Mouse (Mus musculus) adrenal gland, adult (tissue): ENCODE measurements around the gene Olfr777.
"Not testable (repeated sequence)": the region's sequence is repeated elsewhere in the genome, so short reads cannot be mapped to it uniquely, and the experiment has no call there.

Source experiments
- DNase-seq, 2 experiments: peaks; one replicate each; pipeline ENCODE4 v3.0.0; 2022 to 2023; ENCODE audit warnings: low spot score in 1 of 2; ENCODE audit not compliant: inconsistent age in 2 of 2

The Olfr777 gene

GRCm38 (mm10) chr10:129271081-129271535 lies at the start of gene Olfr777:
Gene Olfr777 (minus strand): TSS chr10:129271485.
- DNase-seq: no peak

DNA sequence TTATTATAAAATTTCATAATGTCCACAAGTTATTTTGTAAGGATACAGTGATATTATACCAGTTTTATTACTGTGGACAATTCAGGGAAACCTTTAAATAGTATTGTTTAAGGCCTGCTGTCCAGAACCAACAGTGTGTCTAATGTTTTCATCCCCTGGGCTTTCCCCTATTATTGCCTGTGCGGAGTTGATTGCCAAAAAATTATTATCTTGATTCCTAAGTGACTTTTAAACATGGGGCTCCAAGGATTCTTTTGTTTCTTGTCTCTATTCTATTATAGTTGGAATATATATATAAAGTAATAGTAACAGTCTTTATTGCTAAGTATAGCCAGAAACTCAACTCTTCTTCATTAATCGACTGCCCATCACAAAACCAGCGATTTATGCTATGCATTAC lies 46.5 kb upstream of the Olfr777 start, which contains the start of gene Olfr780:
Gene Olfr780 (plus strand): TSS at position 301 of the 400 bp plus-strand sequence.
- DNase-seq: no peak

- DNase-seq: not testable (repeated sequence)
Observed at GRCm38 (mm10) chr10:129313521-129313920, 42.2 kb upstream of the Olfr777 start.

DNA sequence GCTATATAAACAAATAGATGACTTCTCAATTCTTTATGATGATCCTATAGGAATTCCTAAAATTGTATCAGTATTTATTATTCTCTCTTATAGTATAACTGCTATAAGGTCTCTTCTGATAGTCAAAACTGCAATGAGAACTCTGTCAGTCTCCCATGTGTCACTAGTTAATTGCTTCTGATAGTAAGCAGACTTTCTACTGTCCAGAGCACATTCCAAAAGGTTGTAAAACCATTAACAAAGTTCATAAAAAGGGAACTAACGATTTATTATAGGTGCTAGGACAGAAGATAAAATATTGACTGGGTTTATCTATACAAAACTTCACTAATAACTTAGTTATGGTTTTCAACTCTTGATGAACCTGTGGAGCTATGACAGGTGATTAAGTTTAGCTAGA lies 41.7 kb upstream of the Olfr777 start:
- DNase-seq: not testable (repeated sequence)

GRCm38 (mm10) chr10:129258827-129259226 lies 12.5 kb downstream of the Olfr777 start, which contains the start of gene Olfr776:
Gene Olfr776 (plus strand): TSS chr10:129259127.
- DNase-seq: no peak

DNA sequence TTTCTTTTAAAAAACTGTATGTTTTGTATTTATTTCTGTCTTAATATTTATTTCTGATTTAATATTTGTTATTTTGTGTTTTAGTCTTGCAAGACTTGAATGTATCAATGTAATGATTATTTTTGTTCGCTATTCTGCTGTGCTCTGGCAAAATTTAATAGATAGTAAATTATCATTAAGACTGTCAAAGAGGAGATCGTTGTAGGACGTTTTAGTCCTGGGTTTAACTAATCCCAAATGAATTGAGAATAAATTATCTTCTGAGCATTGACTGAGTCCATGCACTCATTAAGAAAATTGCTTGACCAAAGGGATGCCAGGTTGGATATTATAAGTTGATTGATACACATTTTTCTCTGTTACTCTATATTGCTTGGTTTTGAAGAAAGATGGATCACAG lies 23.2 kb downstream of the Olfr777 start, which contains the start of gene Olfr775:
Gene Olfr775 (plus strand): TSS at position 301 of the 400 bp plus-strand sequence.
- DNase-seq: no peak

GRCm38 (mm10) chr10:129235904-129236303 lies 35.4 kb downstream of the Olfr777 start, which contains the start of gene Olfr774:
Gene Olfr774 (plus strand): TSS chr10:129236204.
- no peak for DNase-seq

GRCm38 (mm10) chr10:129230737-129231136 lies 40.5 kb downstream of the Olfr777 start:
- DNase-seq: no peak
